9 mouse cellular contexts compared by ENCODE assay signal in genomic region chr9:5345291-5345898, GRCm38 (mm10). TPM values are rescaled to one million over a fixed set of nuclear protein-coding genes. Genes with fewer than 3 reads are reported as not detected.
DNase-seq lines count a peak whose midpoint lies in the region; ATAC-seq and TF ChIP-seq lines count a peak whose summit lies in the region.
"Had no signal": no experiment of that assay in that cellular context is flagged by ENCODE, and none has a peak within 500 bp of the region (broad histone marks: within the 10 kb centered on the region; RNA-seq: fewer than 3 reads in every experiment).

Casp12 (plus strand) TSS chr9:5345430.

- DNase-seq in testis, postnatal 10 days (ENCODE audit: low spot score): no peak
- no peak for DNase-seq in lung, adult 2 months
- peak; percentile 11 for DNase-seq in urinary bladder, postnatal 25 days (ENCODE audit: low spot score)
- DNase-seq in forebrain, embryonic 11.5 days (ENCODE audit: low spot score): no peak
- DNase-seq in spleen, postnatal 10 days (ENCODE audit: low spot score in 2 of 2): no peak
- DNase-seq in cerebellum, adult 9-11 months: no peak

- H3K4me3 ChIP-seq in testis, adult 2 months (ENCODE audit: control insufficient read depth, low read depth, low read length): no peak within 1 kb of the TSS; the same call in 1 of the 2 replicates
- H3K4me3 ChIP-seq in heart, embryonic 16.5 days (ENCODE audit: low read length): peak within 1 kb of the TSS; percentile 33
- peak within 1 kb of the TSS; percentile 62 for H3K4me3 ChIP-seq in lung, adult 2 months (replicated peaks; ENCODE audit: extremely low read depth, low read depth, low read length)
- no peak within 1 kb of the TSS for H3K4me3 ChIP-seq in forebrain, embryonic 11.5 days (ENCODE audit: low read depth, low read length)
- H3K4me3 ChIP-seq: erythroblast, embryonic 14.5 days had no signal

- H3K9ac ChIP-seq in heart, embryonic 16.5 days (ENCODE audit: low read length): no peak within 1 kb of the TSS
- no peak within 1 kb of the TSS for H3K9ac ChIP-seq in forebrain, embryonic 11.5 days (ENCODE audit: low read length)

- no peaks in the 10 kb centered on the region for H3K27me3 ChIP-seq in testis, adult 2 months (ENCODE audit: control insufficient read depth, insufficient read depth, low read length)
- no peaks in the 10 kb centered on the region for H3K27me3 ChIP-seq in heart, embryonic 16.5 days (ENCODE audit: control insufficient read depth, insufficient read depth, low read length)
- H3K27me3 ChIP-seq in forebrain, embryonic 11.5 days (ENCODE audit: control insufficient read depth, insufficient read depth, low read length): no peaks in the 10 kb centered on the region

- no peak; the same call in 1 of the 2 replicates for ATAC-seq in heart, embryonic 16.5 days (replicated peaks; ENCODE audit: extremely low read depth, insufficient read depth, low FRiP score)
- no peak for ATAC-seq in forebrain, embryonic 11.5 days (replicated peaks; ENCODE audit: low FRiP score)

- H3K9me3 ChIP-seq in heart, embryonic 16.5 days (replicated peaks; ENCODE audit: control insufficient read depth, low read length): no peaks in the 10 kb centered on the region
- no peaks in the 10 kb centered on the region for H3K9me3 ChIP-seq in forebrain, embryonic 11.5 days (ENCODE audit: control insufficient read depth, low read length)

- WGBS in heart, embryonic 16.5 days: 48% methylated on average over 4 of the region's 4 CpGs
- 27% methylated on average over 4 of the region's 4 CpGs for WGBS in lung, adult 2 months
- WGBS in forebrain, embryonic 11.5 days: 84% methylated on average over 4 of the region's 4 CpGs

- H3K4me1 ChIP-seq in testis, adult 2 months (ENCODE audit: control insufficient read depth, insufficient read depth, low read length): no peaks in the 10 kb centered on the region
- H3K4me1 ChIP-seq in heart, embryonic 16.5 days (ENCODE audit: control insufficient read depth, insufficient read depth, low read length): no peaks in the 10 kb centered on the region
- H3K4me1 ChIP-seq in lung, adult 2 months (ENCODE audit: control insufficient read depth, insufficient read depth, low read length): peaks cover 2% of the 10 kb centered on the region; the same call in 1 of the 2 replicates
- no peaks in the 10 kb centered on the region for H3K4me1 ChIP-seq in forebrain, embryonic 11.5 days (replicated peaks; ENCODE audit: control insufficient read depth, insufficient read depth, low read length)

- no peaks in the 10 kb centered on the region for H3K36me3 ChIP-seq in testis, adult 2 months (ENCODE audit: control insufficient read depth, insufficient read depth, low read length)
- no peaks in the 10 kb centered on the region for H3K36me3 ChIP-seq in heart, embryonic 16.5 days (ENCODE audit: control insufficient read depth, insufficient read depth)
- no peaks in the 10 kb centered on the region for H3K36me3 ChIP-seq in forebrain, embryonic 11.5 days (ENCODE audit: control insufficient read depth, insufficient read depth, low read length)

- peak within 1 kb of the TSS; percentile 37 for H3K4me2 ChIP-seq in heart, embryonic 16.5 days (ENCODE audit: low read depth, low read length)
- no peak within 1 kb of the TSS for H3K4me2 ChIP-seq in forebrain, embryonic 11.5 days (ENCODE audit: low read depth, low read length, severe bottlenecking)

- no peak for TF ChIP-seq POLR2A in testis, adult 2 months (IDR thresholded peaks at IDR 0.05; ENCODE audit: control insufficient read depth, low read depth, low read length)
- no peak for TF ChIP-seq POLR2A in lung, adult 2 months (IDR thresholded peaks at IDR 0.05; ENCODE audit: borderline replicate concordance, extremely low read depth, low read depth, low read length)

- no peak for TF ChIP-seq CTCF in testis, adult 2 months (IDR thresholded peaks at IDR 0.05; ENCODE audit: control insufficient read depth, insufficient read depth, insufficient replicate concordance, low read depth, low read length)
- TF ChIP-seq CTCF in lung, adult 2 months (IDR thresholded peaks at IDR 0.05; ENCODE audit: insufficient read depth, low read length): no peak

- H3K27ac ChIP-seq in testis, adult 2 months (ENCODE audit: control insufficient read depth, insufficient read depth, low read depth, low read length): peak within 1 kb of the TSS; percentile 32; the same call in 1 of the 2 replicates
- peak within 1 kb of the TSS; percentile 63 for H3K27ac ChIP-seq in heart, embryonic 16.5 days (ENCODE audit: low read length)
- no peak within 1 kb of the TSS for H3K27ac ChIP-seq in forebrain, embryonic 11.5 days (ENCODE audit: low read depth, low read length)

RNA-seq across cellular contexts. Expression of gene Casp12, which starts in this region (rescaled TPM):
- polyA plus RNA-seq in testis, adult 2 months (2012; rRNA removed): 0.38 and 0.44 TPM in 2 replicates
- 4.8 and 4.9 TPM in 2 replicates for polyA plus RNA-seq in heart, embryonic 16.5 days (2015; fragmentation: Nextera tagmentation; extraction: Ambion mirVana)
- 1.9 and 2.9 TPM in 2 replicates for polyA plus RNA-seq in lung, adult 2 months (2012; rRNA removed)
- not detected in 2 replicates for polyA plus RNA-seq in forebrain, embryonic 11.5 days (2014; fragmentation: Nextera tagmentation; extraction: Ambion mirVana)
- polyA plus RNA-seq: erythroblast, embryonic 14.5 days had no signal

Comparison
In these comparisons a context has a peak if more than half of its experiments do, and no peak if none do; other contexts are left out.
1. H3K4me3 ChIP-seq: peak in heart, embryonic 16.5 days (single experiment) and lung, adult 2 months (single experiment); none in testis, adult 2 months (single experiment) and forebrain, embryonic 11.5 days (single experiment).